Mouse (Mus musculus): ENCODE results near the gene Elmo2.

Gene Elmo2

DNA sequence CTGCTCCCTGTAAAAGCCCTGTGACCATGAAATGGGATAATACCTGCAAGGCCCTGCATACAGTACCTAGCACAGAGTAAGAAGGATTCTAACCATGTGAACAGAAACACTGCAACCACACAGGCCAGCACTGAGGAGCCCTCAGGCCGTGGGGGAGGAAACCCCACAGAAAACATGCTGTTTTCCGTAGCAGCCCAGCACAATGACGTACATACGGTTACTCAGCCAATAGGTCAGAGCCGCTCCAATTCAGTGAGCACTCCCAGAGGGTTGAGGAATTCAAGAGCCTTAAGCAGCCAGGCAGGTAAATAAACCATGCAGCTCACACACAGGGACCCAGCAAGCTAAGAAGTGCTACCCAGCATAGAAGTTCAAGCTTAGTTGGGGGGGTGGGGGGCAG is 2.4 kb downstream of the Elmo2 start:
- in situ Hi-C loops (cut with MboI, MseI): loop anchor here (5.0 kb wide), 1 partner anchor 37 kb away; the partner anchor contains the start of gene Slc35c2

DNA sequence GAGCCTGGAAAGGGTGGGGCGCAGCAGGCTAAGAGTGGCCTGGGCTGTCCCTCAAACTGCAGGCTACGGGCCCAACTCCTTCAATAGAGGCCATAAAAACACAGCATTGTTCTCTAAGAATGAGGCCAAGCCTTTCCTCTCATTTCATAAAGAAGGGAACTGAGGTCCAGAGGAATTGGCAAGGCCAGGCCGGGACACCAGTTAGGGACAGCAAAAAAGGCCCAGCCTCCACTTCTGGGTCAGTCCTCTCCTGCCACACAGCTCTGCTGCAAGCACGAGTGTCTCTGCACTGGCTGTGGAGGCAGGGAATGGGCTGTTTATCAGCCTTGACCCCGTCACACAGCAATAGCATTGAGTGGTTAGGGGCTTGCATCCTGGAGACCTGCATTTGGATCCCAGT is 2.8 kb downstream of the Elmo2 start:
- in situ Hi-C loops (cut with MboI, MseI): loop anchor here (5.0 kb wide), 1 partner anchor 36 kb away; the partner anchor contains the start of gene Slc35c2

- in situ Hi-C loops (cut with MboI, MseI): loop anchor here (5.0 kb wide), 1 partner anchor 35 kb away; the partner anchor contains the start of gene Slc35c2
These were observed 4.1 kb downstream of the Elmo2 start for GRCm38 (mm10) chr2:165321981-165322735.

DNA sequence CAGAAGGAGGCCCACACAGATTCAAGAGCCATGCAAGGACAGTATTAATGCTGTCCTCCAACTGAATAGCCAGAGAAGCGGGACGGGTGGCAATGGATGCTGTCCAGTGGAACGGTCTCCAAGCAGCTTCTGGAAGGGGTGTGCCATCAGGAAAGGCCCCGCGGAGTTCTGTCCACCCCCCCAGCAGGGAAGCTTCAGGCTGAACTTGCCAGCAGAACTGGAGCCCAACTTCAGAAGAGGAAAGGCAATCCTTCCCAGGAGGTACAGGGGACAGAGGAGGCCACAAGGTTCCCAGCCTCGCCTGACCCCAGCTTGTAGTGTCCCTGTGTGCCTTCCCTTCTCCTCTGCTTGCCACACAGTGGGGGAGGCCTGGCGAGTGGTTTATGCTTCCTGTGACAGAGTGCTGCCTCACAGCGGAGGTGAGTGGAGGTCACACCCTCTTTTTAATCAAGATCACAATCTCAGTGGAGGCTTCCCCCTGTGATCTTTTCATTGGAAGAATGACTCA is 4.8 kb downstream of the Elmo2 start:
- in situ Hi-C loops (cut with MboI, MseI): loop anchor here (5.0 kb wide), 1 partner anchor 34 kb away; the partner anchor contains the start of gene Slc35c2

GRCm38 (mm10) chr2:165320531-165321150 is 5.6 kb downstream of the Elmo2 start:
- in situ Hi-C loops (cut with MboI, MseI): loop anchor here (5.0 kb wide), 1 partner anchor 33 kb away; the partner anchor contains the start of gene Slc35c2

GRCm38 (mm10) chr2:165319503-165319902 is 6.8 kb downstream of the Elmo2 start:
- in situ Hi-C loops (cut with MboI, MseI): loop anchor here (10.0 kb wide), 1 partner anchor 525 kb away; no protein-coding TSS in a partner anchor

GRCm38 (mm10) chr2:165318941-165319340 is 7.3 kb downstream of the Elmo2 start:
- in situ Hi-C loops (cut with MboI, MseI): loop anchor here (10.0 kb wide), 1 partner anchor 524 kb away; no protein-coding TSS in a partner anchor

GRCm38 (mm10) chr2:165317621-165318263 is 8.5 kb downstream of the Elmo2 start:
- in situ Hi-C loops (cut with MboI, MseI): loop anchor here (10.0 kb wide), 1 partner anchor 523 kb away; no protein-coding TSS in a partner anchor

GRCm38 (mm10) chr2:165316837-165317473 is 9.3 kb downstream of the Elmo2 start:
- in situ Hi-C loops (cut with MboI, MseI): loop anchor here (10.0 kb wide), 1 partner anchor 522 kb away; no protein-coding TSS in a partner anchor

DNA sequence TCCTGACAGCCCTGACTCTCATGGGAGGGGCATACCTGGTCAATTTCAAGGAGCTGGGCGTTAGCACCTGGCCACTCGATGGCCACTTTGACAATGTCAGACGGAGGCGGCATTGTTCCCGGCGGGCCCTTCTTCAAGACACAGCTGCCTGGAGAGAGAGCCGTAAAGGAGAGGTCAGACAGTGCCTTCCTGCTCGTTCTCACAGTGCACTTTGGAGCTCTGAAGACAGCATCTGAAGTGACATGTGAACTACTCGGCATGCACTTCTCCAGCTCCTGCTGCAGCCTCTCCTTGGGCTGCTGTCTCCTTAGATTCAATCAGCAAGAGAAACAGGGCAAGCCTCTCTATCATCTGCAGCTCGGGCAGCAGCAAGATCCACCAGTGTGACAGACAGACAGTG is 10.1 kb downstream of the Elmo2 start:
- in situ Hi-C loops (cut with MboI, MseI): loop anchor here (10.0 kb wide), 1 partner anchor 521 kb away; no protein-coding TSS in a partner anchor

- in situ Hi-C loops (cut with MboI, MseI): loop anchor here (10.0 kb wide), 1 partner anchor 519 kb away; no protein-coding TSS in a partner anchor
These were observed 12.1 kb downstream of the Elmo2 start for GRCm38 (mm10) chr2:165314197-165314596.

GRCm38 (mm10) chr2:165312381-165312780 is 13.9 kb downstream of the Elmo2 start:
- in situ Hi-C loops (cut with MboI, MseI): loop anchor here (10.0 kb wide), 1 partner anchor 518 kb away; no protein-coding TSS in a partner anchor

DNA sequence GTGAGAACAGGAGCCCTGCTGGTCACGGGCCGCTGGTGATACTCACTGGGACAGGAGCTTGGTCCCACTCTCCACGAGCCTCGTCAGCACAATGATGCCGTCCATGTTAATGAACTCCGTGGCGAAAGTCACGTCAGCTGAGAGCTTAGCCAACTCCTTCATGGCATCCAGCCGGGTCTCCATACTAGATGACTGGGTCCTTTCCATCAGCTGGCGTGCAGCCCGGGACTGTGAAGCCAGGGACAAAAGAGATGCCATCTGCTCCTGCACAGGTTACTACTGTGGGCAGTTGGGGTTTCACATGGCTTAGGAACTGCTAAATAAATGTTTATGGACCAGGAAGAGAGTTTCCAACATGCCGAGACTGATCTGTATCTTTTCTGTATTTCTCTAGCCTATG is 14.7 kb downstream of the Elmo2 start:
- in situ Hi-C loops (cut with MboI, MseI): loop anchor here (10.0 kb wide), 1 partner anchor 517 kb away; no protein-coding TSS in a partner anchor

DNA sequence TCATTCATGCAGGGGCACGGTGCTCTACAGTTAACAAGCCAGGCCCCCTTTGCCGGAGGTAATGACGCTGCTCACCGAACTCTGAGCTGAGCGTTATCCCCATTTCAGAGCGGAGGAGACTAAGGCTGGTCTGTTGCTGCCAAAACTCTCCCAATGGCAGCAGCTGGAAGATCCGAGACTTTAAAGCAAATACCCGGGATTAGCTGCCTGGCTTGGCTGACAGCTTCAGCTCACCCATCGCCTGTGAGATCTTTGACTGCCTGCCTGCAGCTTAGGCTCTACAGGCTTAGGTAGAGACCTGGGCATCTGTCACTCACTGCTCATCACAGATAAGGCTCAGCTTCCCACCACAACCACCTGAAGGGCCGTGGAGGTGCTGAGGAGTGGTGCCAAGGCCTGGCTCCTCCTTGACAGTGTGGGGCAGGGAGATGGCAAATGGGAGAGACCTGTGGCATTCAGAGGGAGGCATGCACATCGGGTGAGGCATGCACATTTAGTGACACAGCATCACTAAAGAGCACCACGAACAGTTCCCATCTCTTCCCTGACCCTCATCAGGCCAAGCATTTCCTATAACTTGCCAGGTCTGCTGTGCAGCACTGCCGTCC is 15.4 kb downstream of the Elmo2 start:
- in situ Hi-C loops (cut with MboI, MseI): loop anchor here (10.0 kb wide), 1 partner anchor 516 kb away; no protein-coding TSS in a partner anchor

DNA sequence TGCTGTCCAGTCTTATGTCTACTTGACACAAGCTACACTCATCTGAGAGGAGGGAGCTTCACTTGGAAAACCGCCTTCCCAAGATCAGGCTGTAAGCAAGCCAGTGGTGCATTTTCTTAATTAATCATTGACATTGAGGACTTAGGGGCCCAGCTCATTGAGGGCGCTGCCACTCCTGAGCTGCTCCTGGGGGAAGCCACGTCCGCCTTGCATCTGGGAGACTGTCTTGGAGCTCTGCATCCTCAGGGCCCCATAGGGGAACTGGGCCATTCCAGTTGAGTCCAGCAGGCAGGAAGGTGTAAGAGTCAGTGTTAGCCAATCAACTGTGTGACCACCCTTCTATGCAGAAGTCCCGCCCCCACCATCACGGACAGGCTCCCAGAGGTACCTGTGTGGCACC is 18.5 kb downstream of the Elmo2 start:
- in situ Hi-C loops (cut with MboI, MseI): no loop called here

DNA sequence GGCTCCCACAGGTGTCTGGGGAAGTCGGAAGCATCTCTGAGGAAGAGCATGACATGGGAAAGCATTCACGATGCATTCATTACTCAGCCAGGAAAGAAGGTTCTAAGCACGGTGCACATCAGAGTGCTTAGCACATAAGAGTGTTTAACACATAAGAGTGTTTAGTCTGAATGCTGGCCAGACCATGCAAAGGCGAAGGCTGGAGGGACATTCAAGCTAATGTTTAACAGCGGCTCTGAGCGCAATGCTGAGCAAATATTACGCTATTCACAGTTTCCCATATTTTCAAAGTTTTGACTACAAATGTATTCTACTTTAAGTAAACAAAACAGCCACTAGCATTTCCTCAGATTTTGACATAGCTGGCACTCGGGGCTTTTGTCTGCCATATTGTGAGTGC is 20.8 kb downstream of the Elmo2 start:
- in situ Hi-C loops (cut with MboI, MseI): no loop called here

DNA sequence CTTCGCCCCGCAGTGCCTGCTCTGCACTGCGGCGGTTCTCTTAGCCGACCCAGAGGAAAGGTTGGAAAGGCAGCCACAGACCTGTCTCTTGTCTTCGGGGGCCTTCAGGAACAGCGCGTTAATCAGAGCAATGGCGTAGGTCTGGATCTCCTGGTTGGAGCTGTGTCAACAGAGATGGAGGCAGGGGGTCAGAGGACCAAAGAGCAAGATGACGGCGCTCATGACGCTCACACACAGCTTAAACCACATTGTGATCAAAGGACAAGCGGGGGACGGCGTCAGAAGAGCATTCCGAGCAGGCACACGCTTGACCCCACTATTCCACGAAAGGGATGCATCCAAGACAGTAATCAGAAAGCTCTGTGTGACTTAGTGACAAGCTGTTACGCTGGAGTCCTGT is 21.5 kb downstream of the Elmo2 start:
- in situ Hi-C loops (cut with MboI, MseI): no loop called here

GRCm38 (mm10) chr2:165303354-165304012 is 22.8 kb downstream of the Elmo2 start:
- in situ Hi-C loops (cut with MboI, MseI): no loop called here

DNA sequence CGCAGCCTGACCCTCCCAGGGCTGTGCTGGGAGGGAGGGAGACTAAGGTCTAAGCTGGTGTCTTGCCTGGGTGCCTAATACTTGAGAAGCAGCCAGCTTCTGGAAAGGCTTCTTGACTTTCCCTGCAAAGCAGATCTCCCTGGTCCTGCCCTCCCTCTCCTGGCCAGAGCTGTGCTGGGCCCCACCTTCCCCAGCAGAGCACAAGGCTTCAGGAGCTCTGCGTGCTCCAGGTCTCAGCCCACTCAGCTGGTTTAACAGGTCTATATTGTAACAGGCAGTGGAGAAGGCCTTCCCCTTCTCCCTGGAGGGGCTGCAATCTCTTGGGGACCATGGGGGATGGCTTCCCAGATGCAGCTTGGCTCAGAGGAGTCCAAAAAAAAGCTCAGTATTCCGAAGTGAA is 24.9 kb downstream of the Elmo2 start:
- in situ Hi-C loops (cut with MboI, MseI): no loop called here

GRCm38 (mm10) chr2:165300885-165301284 is 25.4 kb downstream of the Elmo2 start:
- in situ Hi-C loops (cut with MboI, MseI): no loop called here
